Mouse (Mus musculus): ENCODE measurements around the gene Taok3. TPM values are rescaled to one million over a fixed set of nuclear protein-coding genes. Genes with fewer than 3 reads are reported as not detected.
A peak's percentile ranks its signal among the peaks of the same experiment; 100 is the strongest.

The Taok3 gene
- polyA plus RNA-seq, 1 experiment from 2014 or later, result 16.4 TPM

DNA sequence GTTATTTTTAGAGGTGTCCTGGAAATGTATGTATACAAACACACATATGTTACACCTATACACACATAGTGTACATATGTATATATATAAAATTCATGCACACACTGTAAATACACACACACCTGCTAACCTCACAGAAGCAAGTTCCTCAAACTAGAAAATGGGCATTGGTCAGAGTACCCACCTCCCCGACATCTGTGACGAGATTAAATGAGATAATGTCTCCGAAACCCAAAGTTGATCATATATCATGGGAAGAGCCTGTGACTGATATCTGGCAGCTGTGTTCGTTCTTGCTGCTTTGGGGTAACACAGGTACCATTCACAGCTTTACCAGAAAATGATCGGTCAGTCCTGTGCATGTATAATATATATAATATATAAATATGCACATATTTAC, 16.6 kb downstream of the Taok3 start:
- DNase-seq (ENCODE audit: low spot score), result no peak
- Histone ChIP-seq H3K27ac (no peak overlapping the region), H3K27me3 (ENCODE audit: insufficient read depth, poor library complexity, severe bottlenecking) (no peaks in the 10 kb centered on the region), H3K4me3 (no peak overlapping the region), H3K9me3 (no peaks in the 10 kb centered on the region), H3K4me1 (replicated peaks) (peaks cover 33% of the 10 kb centered on the region), H3K36me3 (no peaks in the 10 kb centered on the region)
- 94% methylated on average over 5 of the region's 5 CpGs for WGBS

DNA sequence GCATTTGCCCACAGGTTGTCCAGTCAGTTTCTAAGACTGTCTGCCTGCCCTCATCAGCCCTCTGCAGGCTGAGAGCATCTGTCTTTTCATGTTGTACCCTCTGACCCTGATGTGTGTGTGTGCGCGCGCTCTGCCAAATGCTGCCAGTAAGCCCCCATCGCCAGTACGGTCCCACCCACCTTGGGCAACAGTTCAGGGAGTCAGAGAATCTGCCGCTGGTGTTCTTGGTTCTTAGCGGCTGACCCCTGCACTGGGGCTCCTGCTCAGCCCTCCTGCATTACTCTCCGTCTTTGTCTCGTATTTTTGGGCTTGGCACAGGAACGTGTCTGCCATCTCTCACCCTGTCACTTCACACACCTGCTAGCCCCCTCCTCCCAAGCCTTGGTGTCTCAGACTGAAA, 17.1 kb downstream of the Taok3 start:
- DNase-seq (ENCODE audit: low spot score), result no peak
- H3K36me3 ChIP-seq, result no peaks in the 10 kb centered on the region
- H3K27me3 ChIP-seq (ENCODE audit: insufficient read depth, poor library complexity, severe bottlenecking), result no peaks in the 10 kb centered on the region
- H3K27ac ChIP-seq, result 0 out of 2 replicates have a peak overlapping the region, but pooled peaks have one; percentile 16
- H3K9me3 ChIP-seq, result no peaks in the 10 kb centered on the region
- H3K4me1 ChIP-seq (replicated peaks), result peaks cover 33% of the 10 kb centered on the region
- H3K4me3 ChIP-seq, result no peak overlapping the region
- WGBS, result 74% methylated on average over 10 of the region's 10 CpGs

DNA sequence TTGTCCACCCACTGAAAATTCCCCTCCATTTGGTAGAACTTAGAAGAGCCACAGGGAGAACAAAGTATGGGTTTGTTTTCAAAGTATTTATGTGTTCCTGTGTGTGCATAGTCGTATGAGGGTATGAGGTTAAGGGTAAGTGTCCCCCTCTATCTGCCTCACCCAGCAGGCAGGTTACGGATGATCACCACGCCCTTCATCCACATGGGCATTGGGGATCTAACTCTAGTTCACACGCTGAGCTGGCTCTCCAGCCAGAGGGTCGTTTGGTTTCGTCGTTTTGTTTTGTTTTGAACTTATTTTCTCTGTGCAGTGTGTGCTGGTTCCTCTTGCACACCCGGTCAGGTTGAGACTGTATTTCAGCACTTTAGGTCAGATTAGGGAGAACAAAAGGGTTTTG, 17.7 kb downstream of the Taok3 start:
- DNase-seq (ENCODE audit: low spot score), result no peak
- H3K4me1 ChIP-seq (replicated peaks), result peaks cover 33% of the 10 kb centered on the region
- no peak overlapping the region for H3K4me3 ChIP-seq
- no peaks in the 10 kb centered on the region for H3K27me3 ChIP-seq (ENCODE audit: insufficient read depth, poor library complexity, severe bottlenecking)
- H3K27ac ChIP-seq, result 0 out of 2 replicates have a peak overlapping the region, but pooled peaks have one; percentile 16
- no peaks in the 10 kb centered on the region for H3K9me3 ChIP-seq
- WGBS, result 77% methylated on average over 8 of the region's 8 CpGs
- H3K36me3 ChIP-seq, result no peaks in the 10 kb centered on the region

DNA sequence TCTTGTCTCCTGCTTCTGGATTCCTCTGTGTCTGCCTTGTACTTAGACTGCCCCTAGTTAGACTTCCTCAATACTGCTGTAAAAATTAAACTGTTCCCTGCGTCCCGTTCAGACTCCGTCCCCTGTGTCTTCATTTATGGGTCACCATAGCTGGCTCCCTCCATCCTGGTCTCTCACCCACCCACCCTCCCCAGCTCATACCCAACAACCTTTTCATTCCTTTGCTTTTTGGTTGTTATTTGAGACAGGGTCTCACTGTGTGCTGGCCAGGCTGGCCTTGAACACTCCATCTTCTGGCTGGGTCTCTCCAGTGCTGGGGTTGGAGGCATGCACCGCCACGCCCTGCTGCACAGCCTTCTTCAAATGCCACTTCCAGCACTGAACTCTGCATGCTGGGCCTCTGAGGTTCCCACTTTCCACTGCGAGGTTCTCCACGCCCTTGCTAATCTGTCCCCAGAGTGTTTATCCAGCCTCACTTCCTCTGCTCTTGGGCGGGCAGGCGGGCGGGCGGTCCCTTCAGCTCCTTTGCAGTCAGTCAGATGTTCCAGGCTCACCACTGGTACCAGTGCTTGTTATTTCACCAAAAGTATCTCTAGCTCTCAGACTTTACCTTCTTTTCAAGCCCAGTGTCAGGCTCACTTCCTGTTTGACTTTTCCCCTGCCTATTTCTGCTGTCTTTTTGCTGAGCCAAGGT, 18.5 kb downstream of the Taok3 start:
- Histone ChIP-seq H3K27ac (no peak overlapping the region), H3K4me1 (replicated peaks) (peaks cover 33% of the 10 kb centered on the region), H3K9me3 (no peaks in the 10 kb centered on the region), H3K27me3 (ENCODE audit: insufficient read depth, poor library complexity, severe bottlenecking) (no peaks in the 10 kb centered on the region), H3K36me3 (no peaks in the 10 kb centered on the region), H3K4me3 (no peak overlapping the region)
- WGBS, result 78% methylated on average over 11 of the region's 11 CpGs
- no peak for DNase-seq (ENCODE audit: low spot score)

DNA sequence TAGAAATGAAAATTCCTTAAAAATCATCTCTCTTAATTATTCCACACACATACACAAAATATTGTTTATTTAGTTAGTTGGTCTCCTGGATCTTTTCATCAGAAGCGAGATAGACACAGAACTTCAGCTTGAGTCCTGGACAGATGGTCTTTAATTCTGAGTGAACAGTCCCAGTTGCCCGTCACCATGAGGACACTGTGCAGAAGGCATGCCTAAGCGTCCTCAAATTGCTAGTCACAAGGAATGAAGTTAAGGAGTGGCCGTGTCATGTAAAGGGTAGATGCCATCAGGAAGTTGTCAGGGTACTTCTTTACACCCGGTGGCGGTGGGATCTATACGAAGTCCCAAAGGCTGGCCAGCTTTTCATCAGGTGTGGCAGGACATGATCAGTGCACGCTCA, 19.9 kb downstream of the Taok3 start:
- Histone ChIP-seq H3K36me3 (no peaks in the 10 kb centered on the region), H3K4me3 (no peak overlapping the region), H3K27ac (no peak overlapping the region), H3K4me1 (replicated peaks) (peaks cover 29% of the 10 kb centered on the region), H3K9me3 (no peaks in the 10 kb centered on the region), H3K27me3 (ENCODE audit: insufficient read depth, poor library complexity, severe bottlenecking) (no peaks in the 10 kb centered on the region)
- DNase-seq (ENCODE audit: low spot score), result no peak
- WGBS, result 79% methylated on average over 8 of the region's 8 CpGs

DNA sequence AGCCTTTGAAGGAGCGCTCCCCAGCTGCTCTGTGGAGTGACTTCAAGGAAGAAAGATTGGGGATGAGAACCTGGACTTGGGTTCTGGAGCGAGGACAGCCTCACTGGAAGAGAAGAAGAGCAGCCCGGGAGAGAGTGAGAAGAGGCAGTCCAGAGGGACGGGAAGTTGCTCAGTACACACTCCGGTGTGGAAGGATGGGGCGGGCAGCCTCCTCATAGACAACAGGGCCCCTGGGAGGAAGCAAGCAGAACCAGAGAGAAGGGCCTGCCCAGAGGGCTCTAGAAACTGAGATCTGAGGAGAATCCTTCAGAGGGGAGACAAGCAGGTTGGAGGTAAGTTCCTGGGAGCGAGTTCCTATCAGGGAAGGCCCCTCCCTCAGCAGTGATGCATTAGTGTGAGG, 20.4 kb downstream of the Taok3 start:
- Histone ChIP-seq H3K36me3 (no peaks in the 10 kb centered on the region), H3K4me3 (no peak overlapping the region), H3K27me3 (ENCODE audit: insufficient read depth, poor library complexity, severe bottlenecking) (no peaks in the 10 kb centered on the region), H3K27ac (0 out of 2 replicates have a peak overlapping the region, but pooled peaks have one; percentile 2), H3K9me3 (no peaks in the 10 kb centered on the region), H3K4me1 (replicated peaks) (peaks cover 28% of the 10 kb centered on the region)
- 76% methylated on average over 7 of the region's 7 CpGs for WGBS
- no peak for DNase-seq (ENCODE audit: low spot score)

DNA sequence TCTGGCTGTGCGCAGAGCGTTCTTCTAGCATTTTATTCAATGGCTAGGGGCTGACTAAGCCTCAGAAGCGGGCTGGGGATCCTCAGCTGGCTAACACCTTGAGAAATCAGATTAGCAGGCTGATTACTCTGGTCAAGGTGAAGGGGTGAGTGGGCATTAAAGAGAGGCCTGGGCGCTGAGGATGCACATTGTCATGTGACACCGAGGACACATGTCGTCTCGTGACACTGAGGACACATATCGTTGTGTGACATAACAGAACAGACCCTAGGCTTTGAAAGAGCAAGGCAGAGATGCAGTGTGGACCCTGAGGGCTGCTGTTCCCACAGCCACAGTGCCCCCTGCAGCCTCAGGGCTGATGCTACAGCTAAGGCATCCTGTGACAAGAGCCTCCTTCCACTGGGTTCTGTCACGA, 23.8 kb downstream of the Taok3 start:
- Histone ChIP-seq H3K4me3 (no peak overlapping the region), H3K36me3 (peaks cover 4% of the 10 kb centered on the region; the same call in 1 of the 2 replicates), H3K9me3 (peaks cover 3% of the 10 kb centered on the region; the same call in 1 of the 2 replicates), H3K27me3 (ENCODE audit: insufficient read depth, poor library complexity, severe bottlenecking) (no peaks in the 10 kb centered on the region), H3K27ac (no peak overlapping the region), H3K4me1 (replicated peaks) (peaks cover 14% of the 10 kb centered on the region)
- WGBS, result 68% methylated on average over 9 of the region's 9 CpGs
- peak; percentile 43 for DNase-seq (ENCODE audit: low spot score)

DNA sequence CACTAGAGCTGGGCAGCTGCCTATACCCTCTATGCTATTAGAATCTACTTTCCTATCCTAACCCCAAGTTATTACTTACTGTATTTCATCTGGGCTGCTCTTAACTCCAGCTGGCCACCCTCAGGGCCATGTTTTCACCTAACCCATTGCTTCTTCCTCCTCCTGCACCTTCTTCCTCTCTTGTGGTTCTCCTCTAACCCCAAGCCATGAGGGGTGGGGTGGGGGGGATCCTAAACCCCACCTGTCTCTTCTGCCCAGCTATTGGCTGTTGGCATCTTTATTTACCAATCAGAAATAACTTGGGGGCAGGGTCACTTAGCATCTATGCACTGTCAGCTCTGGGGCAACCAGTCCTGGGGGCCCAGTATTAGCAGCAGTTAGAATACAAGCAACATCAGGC, 26.2 kb downstream of the Taok3 start:
- Histone ChIP-seq H3K27me3 (ENCODE audit: insufficient read depth, poor library complexity, severe bottlenecking) (no peaks in the 10 kb centered on the region), H3K27ac (no peak overlapping the region)
- no peak for DNase-seq (ENCODE audit: low spot score)

DNA sequence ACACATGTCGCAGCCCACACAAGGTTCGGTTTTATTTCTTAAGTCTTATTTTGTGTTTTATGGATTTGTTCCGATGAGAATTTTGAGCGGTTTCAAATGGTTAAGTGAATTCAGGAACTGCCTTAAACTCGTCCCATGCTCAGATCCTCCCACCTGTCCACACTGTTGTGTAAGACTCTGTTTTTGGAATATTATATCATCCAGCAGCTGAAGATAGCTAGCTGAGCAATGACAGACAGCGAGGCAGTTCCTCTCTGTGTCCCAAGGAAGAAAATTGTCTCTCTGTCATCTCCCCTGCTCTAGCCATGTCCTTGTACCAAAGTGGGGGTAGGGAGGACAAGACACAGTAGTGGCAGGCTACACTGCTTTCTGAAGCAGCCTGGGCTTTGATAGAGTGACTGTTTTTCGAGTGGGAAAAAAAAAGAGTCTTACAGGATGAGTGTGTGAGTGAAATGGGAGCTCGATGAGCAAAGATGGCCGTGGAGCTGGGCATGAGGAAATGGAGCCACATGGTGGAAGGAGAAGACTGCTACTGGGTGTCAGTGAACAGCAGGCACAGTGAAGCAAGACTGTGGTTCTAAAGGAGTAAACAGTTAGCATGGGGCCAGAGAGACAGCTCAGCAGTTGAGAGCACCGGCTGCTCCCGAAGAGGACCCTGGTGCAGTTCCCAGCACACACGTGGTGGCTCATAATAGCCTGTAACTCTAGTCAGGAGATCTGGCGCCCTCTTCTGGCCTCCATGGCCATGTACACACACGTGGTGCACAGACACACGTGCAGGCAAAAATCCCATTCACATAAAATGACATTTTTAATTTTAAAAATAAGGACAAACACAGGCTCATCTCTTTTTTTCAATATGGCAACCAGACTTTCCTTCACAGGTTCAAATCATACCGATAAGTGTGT, 27.5 kb downstream of the Taok3 start:
- DNase-seq (ENCODE audit: low spot score), result no peak
- Histone ChIP-seq H3K4me1 (replicated peaks) (0 out of 2 replicates have a peak, but pooled peaks cover 5% of the 10 kb centered on the region), H3K9me3 (peaks cover 3% of the 10 kb centered on the region; the same call in 1 of the 2 replicates), H3K27me3 (ENCODE audit: insufficient read depth, poor library complexity, severe bottlenecking) (no peaks in the 10 kb centered on the region), H3K27ac (no peak overlapping the region), H3K36me3 (peaks cover 4% of the 10 kb centered on the region; the same call in 1 of the 2 replicates), H3K4me3 (no peak overlapping the region)
- 93% methylated on average over 16 of the region's 16 CpGs for WGBS

More for the DNA sequence above, 26.2 kb downstream of the Taok3 start:
- peaks cover 4% of the 10 kb centered on the region; the same call in 1 of the 2 replicates for H3K36me3 ChIP-seq
- H3K4me1 ChIP-seq (replicated peaks), result 0 out of 2 replicates have a peak, but pooled peaks cover 5% of the 10 kb centered on the region
- H3K4me3 ChIP-seq, result no peak overlapping the region
- peaks cover 3% of the 10 kb centered on the region; the same call in 1 of the 2 replicates for H3K9me3 ChIP-seq

DNA sequence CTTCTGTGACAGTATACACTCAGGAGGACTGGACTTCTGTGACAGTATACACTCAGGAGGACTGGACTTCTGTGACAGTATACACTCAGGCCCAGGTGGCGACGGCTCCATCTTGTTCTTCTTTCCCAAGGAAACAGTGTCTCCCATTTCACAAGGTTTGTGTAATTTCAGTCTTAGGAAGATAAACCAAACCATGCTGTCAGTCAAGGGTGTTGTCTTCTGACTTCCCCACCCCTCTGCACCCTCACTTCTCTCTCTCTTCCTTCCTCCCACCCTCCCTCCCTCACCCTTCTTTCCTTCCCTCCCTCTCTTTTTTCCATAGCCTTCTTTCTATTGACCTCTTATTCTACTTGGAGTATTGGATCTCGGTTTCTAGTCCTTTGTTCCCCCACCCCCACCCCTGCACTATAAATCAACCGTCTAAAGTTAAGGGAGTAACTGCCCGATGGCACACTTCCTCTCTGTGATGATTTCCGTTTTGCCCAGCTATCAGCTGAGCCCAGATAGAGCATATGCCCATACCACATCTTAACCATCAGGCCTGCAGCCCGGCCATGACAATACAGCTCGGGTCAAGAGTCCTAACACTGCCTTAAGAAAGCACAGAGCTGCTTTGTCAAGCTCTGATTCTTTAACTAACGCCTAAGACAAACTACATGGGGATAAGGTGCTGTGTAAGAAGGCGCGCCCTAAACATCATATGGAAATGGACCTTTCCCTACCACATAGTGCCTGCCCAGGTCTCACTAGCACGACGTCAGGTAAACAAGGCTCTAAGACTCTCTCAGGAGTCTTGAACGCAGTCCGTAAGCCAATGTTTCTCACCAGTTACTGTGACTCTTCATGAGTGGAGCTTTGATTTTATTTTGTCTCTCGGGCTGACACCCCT, 29.4 kb downstream of the Taok3 start:
- WGBS, result 87% methylated on average over 16 of the region's 16 CpGs

DNA sequence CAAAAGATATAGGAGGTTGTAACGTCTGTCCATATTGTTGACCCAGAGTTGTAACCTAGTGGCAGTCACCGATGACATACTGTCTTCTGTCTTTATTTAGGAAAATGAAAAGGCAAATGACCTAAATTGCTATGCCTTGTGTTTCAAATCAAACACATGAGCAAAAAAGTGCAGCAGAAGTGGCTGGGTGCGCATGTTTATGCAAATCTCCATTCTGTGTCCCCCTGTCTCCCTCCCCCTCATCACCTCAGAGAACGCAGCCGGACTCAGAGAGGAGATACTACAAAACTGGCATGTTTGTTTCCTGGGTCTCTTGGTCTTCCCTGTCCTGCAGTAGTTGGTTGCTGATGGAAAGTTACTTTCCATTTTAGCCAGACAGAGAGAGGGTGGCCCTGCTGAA, 30.1 kb downstream of the Taok3 start:
- 0 out of 2 replicates have a peak, but pooled peaks cover 2% of the 10 kb centered on the region for H3K4me1 ChIP-seq (replicated peaks)
- 93% methylated on average over 5 of the region's 5 CpGs for WGBS
- no peak overlapping the region for H3K27ac ChIP-seq
- DNase-seq (ENCODE audit: low spot score), result no peak
- peaks cover 3% of the 10 kb centered on the region; the same call in 1 of the 2 replicates for H3K9me3 ChIP-seq
- no peak overlapping the region for H3K4me3 ChIP-seq
- H3K27me3 ChIP-seq (ENCODE audit: insufficient read depth, poor library complexity, severe bottlenecking), result no peaks in the 10 kb centered on the region
- H3K36me3 ChIP-seq, result peaks cover 8% of the 10 kb centered on the region; the same call in 1 of the 2 replicates

More for the DNA sequence above, 29.4 kb downstream of the Taok3 start:
- Histone ChIP-seq H3K27ac (no peak overlapping the region), H3K4me1 (replicated peaks) (0 out of 2 replicates have a peak, but pooled peaks cover 5% of the 10 kb centered on the region), H3K4me3 (no peak overlapping the region), H3K27me3 (ENCODE audit: insufficient read depth, poor library complexity, severe bottlenecking) (no peaks in the 10 kb centered on the region), H3K9me3 (peaks cover 3% of the 10 kb centered on the region; the same call in 1 of the 2 replicates), H3K36me3 (peaks cover 8% of the 10 kb centered on the region; the same call in 1 of the 2 replicates)
- DNase-seq (ENCODE audit: low spot score), result no peak

DNA sequence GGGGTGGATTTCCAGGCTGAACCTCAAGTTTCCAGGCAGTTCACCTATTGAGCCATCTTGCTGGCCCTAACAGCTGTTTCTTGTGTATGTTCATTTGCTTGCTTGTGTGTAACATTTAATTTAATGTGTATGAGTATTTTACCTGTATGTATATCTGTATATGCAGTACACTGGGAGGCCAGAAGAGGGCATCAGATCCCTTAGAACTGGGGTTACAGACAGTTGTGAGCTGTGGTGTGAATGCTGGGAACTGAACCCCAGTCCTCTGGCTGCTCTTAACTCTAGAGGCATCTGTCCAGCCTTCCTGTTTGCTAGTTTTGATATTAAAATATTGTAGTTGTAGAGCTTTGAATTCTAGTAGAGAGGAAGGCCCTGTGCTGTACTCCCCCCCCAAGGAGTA, 33.0 kb downstream of the Taok3 start:
- no peak overlapping the region for H3K4me3 ChIP-seq
- no peak overlapping the region for H3K27ac ChIP-seq
- H3K27me3 ChIP-seq (ENCODE audit: insufficient read depth, poor library complexity, severe bottlenecking), result no peaks in the 10 kb centered on the region
- no peaks in the 10 kb centered on the region for H3K4me1 ChIP-seq (replicated peaks)
- 0 out of 2 replicates have a peak, but pooled peaks cover 4% of the 10 kb centered on the region for H3K36me3 ChIP-seq
- no peaks in the 10 kb centered on the region; the same call in 1 of the 2 replicates for H3K9me3 ChIP-seq
- no peak for DNase-seq (ENCODE audit: low spot score)

All from hindbrain, embryonic 10.5 days (tissue).